Mouse (Mus musculus) cerebellum, adult 2 months (tissue): ENCODE measurements around the gene Tmem87a. TPM values are rescaled to one million over a fixed set of nuclear protein-coding genes. Genes with fewer than 3 reads are reported as not detected.
A peak's percentile ranks its signal among the peaks of the same experiment; 100 is the strongest.

ENCODE experiments used
- DNase-seq, 2 experiments: peaks; one replicate each; pipeline ENCODE4 v3.0.0; 2021
- H3K27ac ChIP-seq: fragments of 200-500 bp; 2 replicates; pipeline ENCODE4 v1.5.1; 2012; ENCODE audit warnings: low read length, control low read depth, inconsistent platforms; ENCODE audit not compliant: insufficient read depth
- H3K27me3 ChIP-seq: fragments of 200-500 bp; 2 replicates; pipeline ENCODE4 v1.6.1; 2012; ENCODE audit warnings: inconsistent platforms, mild to moderate bottlenecking, low read length, moderate library complexity; ENCODE audit not compliant: control insufficient read depth, insufficient read depth
- H3K4me1 ChIP-seq: fragments of 200-500 bp; 2 replicates; pipeline ENCODE4 v1.6.1; 2011; ENCODE audit warnings: low read length; ENCODE audit not compliant: control insufficient read depth, insufficient read depth
- H3K4me3 ChIP-seq: fragments of 200-500 bp; replicated peaks from 2 replicates; pipeline ENCODE3; 2011; ENCODE audit warnings: mild to moderate bottlenecking, low read depth, low read length, control low read depth; ENCODE audit not compliant: insufficient read depth
- CTCF ChIP-seq: fragments of 200-500 bp; IDR thresholded peaks from 2 replicates; pipeline ENCODE4 v1.5.1; 2011; ENCODE audit warnings: low read depth, mild to moderate bottlenecking, control low read depth, low read length, moderate library complexity, borderline replicate concordance; ENCODE audit not compliant: insufficient read depth
- POLR2A ChIP-seq: fragments of 200-500 bp; IDR thresholded peaks from 2 replicates; pipeline ENCODE4 v1.6.1; 2011; ENCODE audit warnings: low read length, control low read depth, borderline replicate concordance; ENCODE audit not compliant: insufficient read depth
- WGBS: fragments of 180-500 bp; shearing (Covaris S2); methylation state at CpG from one replicate; pipeline ENCODE4 v1.1.7; 2018; 5-methylcytosine and 5-hydroxymethylcytosine counted together
- polyA plus RNA-seq: library from polyadenylated mRNA; depleted of rRNA; stranded (reverse); fragments of >200 nt; gene quantifications from 2 replicates; pipeline ENCODE4 v1.2.3, GENCODE M21; 2012

Gene Tmem87a
- polyA plus RNA-seq, 1 experiment, result 24.4 TPM

- Histone ChIP-seq H3K4me1 (no peaks in the 10 kb centered on the region), H3K27me3 (no peaks in the 10 kb centered on the region), H3K4me3 (no peak overlapping the region), H3K27ac (no peak overlapping the region)
- TF ChIP-seq CTCF (no peak), POLR2A (no peak)
- DNase-seq, result no peak
Measured at GRCm38 (mm10) chr2:120392406-120392805, 11.5 kb downstream of the Tmem87a start.

- 89% methylated on average over 1 of the region's 1 CpGs for WGBS
- TF ChIP-seq CTCF (no peak), POLR2A (no peak)
- no peaks in the 10 kb centered on the region for H3K27me3 ChIP-seq
- H3K4me3 ChIP-seq, result no peak overlapping the region
- H3K27ac ChIP-seq, result no peak overlapping the region
- no peak for DNase-seq
- no peaks in the 10 kb centered on the region for H3K4me1 ChIP-seq
Measured at GRCm38 (mm10) chr2:120390934-120391333, 13.0 kb downstream of the Tmem87a start.

- no peak for DNase-seq
- TF ChIP-seq POLR2A, result no peak
- no peak for TF ChIP-seq CTCF
- Histone ChIP-seq H3K4me1 (no peaks in the 10 kb centered on the region), H3K4me3 (no peak overlapping the region), H3K27me3 (no peaks in the 10 kb centered on the region), H3K27ac (no peak overlapping the region)
- WGBS, result 88% methylated on average over 3 of the region's 3 CpGs
Measured at GRCm38 (mm10) chr2:120389376-120389775, 14.5 kb downstream of the Tmem87a start.

GRCm38 (mm10) chr2:120387291-120387690 lies 16.6 kb downstream of the Tmem87a start:
- H3K27ac ChIP-seq, result no peak overlapping the region
- no peaks in the 10 kb centered on the region for H3K4me1 ChIP-seq
- no peak for DNase-seq
- no peak overlapping the region for H3K4me3 ChIP-seq
- H3K27me3 ChIP-seq, result no peaks in the 10 kb centered on the region
- WGBS, result 75% methylated on average over 1 of the region's 1 CpGs
- TF ChIP-seq POLR2A (no peak), CTCF (no peak)

- DNase-seq, result no peak
- H3K27me3 ChIP-seq, result no peaks in the 10 kb centered on the region
- no peak overlapping the region for H3K4me3 ChIP-seq
- WGBS, result 88% methylated on average over 1 of the region's 1 CpGs
- H3K4me1 ChIP-seq, result no peaks in the 10 kb centered on the region
- H3K27ac ChIP-seq, result no peak overlapping the region
- TF ChIP-seq POLR2A (no peak), CTCF (no peak)
Measured at GRCm38 (mm10) chr2:120386264-120386663, 17.6 kb downstream of the Tmem87a start.

GRCm38 (mm10) chr2:120373858-120374257 lies 30.1 kb downstream of the Tmem87a start:
- no peak for TF ChIP-seq POLR2A
- no peak for TF ChIP-seq CTCF
- no peak overlapping the region for H3K4me3 ChIP-seq
- WGBS, result 18% methylated on average over 4 of the region's 4 CpGs

GRCm38 (mm10) chr2:120367416-120368207 lies 36.3 kb downstream of the Tmem87a start:
- Histone ChIP-seq H3K4me3 (no peak overlapping the region), H3K27ac (no peak overlapping the region), H3K27me3 (no peaks in the 10 kb centered on the region), H3K4me1 (no peaks in the 10 kb centered on the region)
- no peak for TF ChIP-seq CTCF
- no peak for TF ChIP-seq POLR2A
- no peak for DNase-seq
- 95% methylated on average over 4 of the region's 4 CpGs for WGBS

More at GRCm38 (mm10) chr2:120373858-120374257, 30.1 kb downstream of the Tmem87a start:
- Histone ChIP-seq H3K27ac (no peak overlapping the region), H3K27me3 (no peaks in the 10 kb centered on the region), H3K4me1 (no peaks in the 10 kb centered on the region)
- peak; percentile 27 to 58 for DNase-seq

GRCm38 (mm10) chr2:120366501-120366900 lies 37.4 kb downstream of the Tmem87a start:
- no peak for TF ChIP-seq POLR2A
- TF ChIP-seq CTCF, result no peak
- Histone ChIP-seq H3K4me3 (no peak overlapping the region), H3K4me1 (no peaks in the 10 kb centered on the region), H3K27me3 (no peaks in the 10 kb centered on the region), H3K27ac (no peak overlapping the region)
- DNase-seq, result no peak
- WGBS, result 93% methylated on average over 3 of the region's 3 CpGs
